Mouse (Mus musculus) heart, embryonic 11.5 days (tissue): ENCODE measurements around the gene Gpr83. TPM values are rescaled to one million over a fixed set of nuclear protein-coding genes. Genes with fewer than 3 reads are reported as not detected.

Experiments used
- polyA plus RNA-seq: library from polyadenylated mRNA; unstranded; fragments of >200 nt; fragmentation: Nextera tagmentation; extraction: Ambion mirVana; gene quantifications from 2 replicates; pipeline ENCODE4 v1.2.1, GENCODE M21; 2014

Gene Gpr83
- polyA plus RNA-seq, 1 experiment from 2014 or later: not detected

Other genes with a start within 250 kb of the Gpr83 start
- 21.3 and 23.8 TPM in 2 replicates for gene Amotl1, start 215.2 kb upstream of the Gpr83 start, polyA plus RNA-seq
- not detected in 2 replicates for gene Piwil4, start 119.5 kb upstream of the Gpr83 start, polyA plus RNA-seq
- 1.4 TPM in 2 replicates for gene Fut4, start 107.8 kb upstream of the Gpr83 start, polyA plus RNA-seq
- gene 1700012B09Rik, start 89.2 kb upstream of the Gpr83 start, polyA plus RNA-seq: not detected in 2 replicates
- 18.2 and 22.1 TPM in 2 replicates for gene Mre11a, start 75.6 kb upstream of the Gpr83 start, polyA plus RNA-seq
- gene Ankrd49, start 75.4 kb upstream of the Gpr83 start, polyA plus RNA-seq: 28.9 and 34.0 TPM in 2 replicates
- gene Izumo1r, start 43.7 kb downstream of the Gpr83 start, polyA plus RNA-seq: not detected in 2 replicates
- 30.1 and 30.4 TPM in 2 replicates for gene Panx1, start 185.3 kb downstream of the Gpr83 start, polyA plus RNA-seq